Mouse (Mus musculus) Patski (cell line): Measurements from ENCODE around the gene Nrxn1. TPM values are rescaled to one million over a fixed set of nuclear protein-coding genes. Genes with fewer than 3 reads are reported as not detected.
"Not testable (repeated sequence)": the region's sequence is repeated elsewhere in the genome, so short reads cannot be mapped to it uniquely, and the experiment has no call there.

Source experiments
- ATAC-seq: fragments of 100-300 bp; one replicate; pipeline ENCODE4 v1.8.0; 2021
- CTCF ChIA-PET: fragments of 350-600 bp; sonication (Branson Sonifier 250); formaldehyde crosslinking; loops from one replicate; lab custom pipeline; 2022; ENCODE audit warnings: inconsistent platforms; lab: Charles Lee
- POLR2A ChIA-PET: fragments of 350-600 bp; sonication (Branson Sonifier 250); formaldehyde crosslinking; loops from one replicate; lab custom pipeline; 2022; ENCODE audit warnings: antibody characterized with exemption, inconsistent platforms; lab: Charles Lee
- DNase-seq: peaks from one replicate; pipeline ENCODE4 v3.0.0-alpha.2; 2011; ENCODE audit warnings: low read depth, low spot score
- H3K27me3 ChIP-seq: fragments of 371-371 bp; one replicate; pipeline ENCODE4 v1.5.1; 2021
- CTCF ChIP-seq: fragments of 100-300 bp; IDR thresholded peaks from one replicate; pipeline ENCODE4 v1.5.1; 2021
- in situ Hi-C: fragments of 300-500 bp; cut with MboI; formaldehyde crosslinking; loops from 3 replicates; pipeline ENCODE4 v1.11.1; 2018; ENCODE audit warnings: low pct_unique_long_range_greater_than_20kb, mixed read lengths
- polyA plus RNA-seq: library from polyadenylated mRNA; unstranded; gene quantifications from one replicate; pipeline ENCODE4 v1.2.3, GENCODE M21; 2021

Gene Nrxn1
- polyA plus RNA-seq, 1 experiment from 2014 or later: not detected

- in situ Hi-C loops: no loop called here
- no peak for TF ChIP-seq CTCF
- DNase-seq (no peak), ATAC-seq (no peak)
- ChIA-PET POLR2A (no interaction called here), CTCF (no interaction called here)
- H3K27me3 ChIP-seq: no peaks in the 10 kb centered on the region
Measured at GRCm38 (mm10) chr17:90269143-90269542, 823.7 kb downstream of the Nrxn1 start.

GRCm38 (mm10) chr17:90253451-90254131 lies 839.3 kb downstream of the Nrxn1 start:
- CTCF ChIA-PET: no interaction called here
- POLR2A ChIA-PET: no interaction called here
- DNase-seq (no peak), ATAC-seq (no peak)
- no peak for TF ChIP-seq CTCF
- H3K27me3 ChIP-seq: peaks cover 4% of the 10 kb centered on the region
- in situ Hi-C loops: no loop called here

GRCm38 (mm10) chr17:90252196-90252595 lies 840.7 kb downstream of the Nrxn1 start:
- TF ChIP-seq CTCF: no peak
- in situ Hi-C loops: no loop called here
- POLR2A ChIA-PET: no interaction called here
- ATAC-seq: no peak
- DNase-seq: no peak
- H3K27me3 ChIP-seq: peaks cover 4% of the 10 kb centered on the region
- CTCF ChIA-PET: no interaction called here

- no peak for DNase-seq
- TF ChIP-seq CTCF: no peak
- ATAC-seq: no peak
- ChIA-PET CTCF (no interaction called here), POLR2A (no interaction called here)
- in situ Hi-C loops: no loop called here
- H3K27me3 ChIP-seq: no peaks in the 10 kb centered on the region
Measured at GRCm38 (mm10) chr17:90247071-90247849, 845.6 kb downstream of the Nrxn1 start.

- TF ChIP-seq CTCF: no peak
- in situ Hi-C loops: no loop called here
- ATAC-seq (no peak), DNase-seq (no peak)
- CTCF ChIA-PET: interaction anchor here (1.2 kb wide), 1 partner anchor 11 kb away, joined by 3 read pairs; no protein-coding TSS in a partner anchor
- POLR2A ChIA-PET: interaction anchor here (0.5 kb wide), 1 partner anchor 19 kb away, joined by 3 read pairs; no protein-coding TSS in a partner anchor
- H3K27me3 ChIP-seq: no peaks in the 10 kb centered on the region
Measured at GRCm38 (mm10) chr17:90244339-90244738, 848.5 kb downstream of the Nrxn1 start.

- in situ Hi-C loops: no loop called here
- no peak for ATAC-seq
- ChIA-PET CTCF (no interaction called here), POLR2A (no interaction called here)
- DNase-seq: no peak
- H3K27me3 ChIP-seq: no peaks in the 10 kb centered on the region
- no peak for TF ChIP-seq CTCF
Measured at GRCm38 (mm10) chr17:90238964-90239363, 853.9 kb downstream of the Nrxn1 start.

- H3K27me3 ChIP-seq: no peaks in the 10 kb centered on the region
- TF ChIP-seq CTCF: no peak
- ChIA-PET POLR2A (no interaction called here), CTCF (no interaction called here)
- in situ Hi-C loops: no loop called here
- no peak for ATAC-seq
- DNase-seq: no peak
Measured at GRCm38 (mm10) chr17:90238517-90238916, 854.4 kb downstream of the Nrxn1 start.

- POLR2A ChIA-PET, in situ Hi-C loops, H3K27me3 ChIP-seq, CTCF ChIA-PET, DNase-seq, ATAC-seq: not testable (repeated sequence)
Measured at GRCm38 (mm10) chr17:90235674-90236073, 857.2 kb downstream of the Nrxn1 start.

- POLR2A ChIA-PET: no interaction called here
- CTCF ChIA-PET: no interaction called here
- ATAC-seq (no peak), DNase-seq (no peak)
- H3K27me3 ChIP-seq: no peaks in the 10 kb centered on the region
- TF ChIP-seq CTCF: no peak
- in situ Hi-C loops: no loop called here
Measured at GRCm38 (mm10) chr17:90234806-90235205, 858.1 kb downstream of the Nrxn1 start.

- in situ Hi-C loops: no loop called here
- ATAC-seq (no peak), DNase-seq (no peak)
- H3K27me3 ChIP-seq: peaks cover 6% of the 10 kb centered on the region
- no peak for TF ChIP-seq CTCF
- CTCF ChIA-PET: no interaction called here
- POLR2A ChIA-PET: no interaction called here
Measured at GRCm38 (mm10) chr17:90208547-90208946, 884.3 kb downstream of the Nrxn1 start.

- ChIA-PET CTCF (no interaction called here), POLR2A (no interaction called here)
- ATAC-seq: no peak
- TF ChIP-seq CTCF: no peak
- no peak for DNase-seq
- in situ Hi-C loops: no loop called here
- H3K27me3 ChIP-seq: peaks cover 6% of the 10 kb centered on the region
Measured at GRCm38 (mm10) chr17:90207617-90208016, 885.3 kb downstream of the Nrxn1 start.
